Mouse (Mus musculus) hindlimb bud, embryonic 11.5 days (tissue): Measurements from ENCODE around the gene Gpc6.

Source experiments
- DNase-seq: peaks from one replicate; pipeline ENCODE4 v3.0.0-alpha.2; 2012; ENCODE audit warnings: low read depth, low spot score; ENCODE audit errors: extremely low spot score

Gene Gpc6

DNA sequence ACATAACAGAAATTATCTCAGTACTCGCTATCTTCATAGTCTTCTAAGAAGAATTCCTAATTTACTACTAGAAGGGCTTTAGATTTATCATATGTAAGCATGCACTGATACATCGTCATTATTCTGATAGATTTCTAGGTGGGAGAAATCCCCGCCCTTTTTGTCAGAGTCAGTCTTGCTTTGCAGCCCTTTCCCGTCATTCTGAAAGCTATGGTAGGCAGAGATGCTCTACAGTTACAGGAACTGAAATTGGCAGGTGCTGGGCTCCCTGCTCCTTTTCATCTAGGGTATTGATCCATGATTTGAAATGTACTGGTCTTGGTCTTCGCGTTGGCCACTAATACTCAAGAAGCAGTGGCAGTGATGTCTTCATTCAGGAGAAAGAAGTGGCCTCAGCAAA is 22.3 kb downstream of the Gpc6 start:
- DNase-seq = no peak

DNA sequence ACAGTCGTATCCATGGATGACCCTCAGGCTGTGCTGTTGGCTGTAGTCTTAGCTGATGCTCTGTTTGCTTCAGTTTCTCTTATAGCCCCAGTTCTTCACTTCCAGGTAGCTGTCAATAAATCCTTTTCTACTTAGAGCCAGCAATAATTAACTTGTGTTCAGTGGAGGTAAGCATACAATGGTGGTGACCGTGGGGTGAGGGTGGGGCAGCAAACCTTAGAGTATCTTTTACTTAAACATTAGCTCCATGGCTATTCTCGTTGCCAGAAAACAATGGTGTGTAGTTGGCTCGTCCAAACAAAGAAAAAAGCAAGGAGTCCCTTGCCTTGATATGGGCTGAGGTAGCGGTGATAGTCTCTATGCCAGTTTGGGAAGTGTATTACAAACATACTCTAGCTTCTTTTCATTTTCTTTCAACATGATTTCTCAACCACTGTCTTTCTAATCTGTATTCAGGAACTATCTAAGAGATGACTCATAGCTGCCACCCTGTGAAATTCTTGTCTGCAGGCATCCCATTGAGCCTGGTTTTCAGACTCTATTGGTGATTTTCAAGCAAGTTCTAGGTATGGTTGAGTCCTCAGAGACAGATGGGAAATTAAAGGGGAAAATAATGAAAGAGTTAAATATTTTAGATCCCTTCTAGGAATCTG is 22.9 kb downstream of the Gpc6 start:
- no peak for DNase-seq

DNA sequence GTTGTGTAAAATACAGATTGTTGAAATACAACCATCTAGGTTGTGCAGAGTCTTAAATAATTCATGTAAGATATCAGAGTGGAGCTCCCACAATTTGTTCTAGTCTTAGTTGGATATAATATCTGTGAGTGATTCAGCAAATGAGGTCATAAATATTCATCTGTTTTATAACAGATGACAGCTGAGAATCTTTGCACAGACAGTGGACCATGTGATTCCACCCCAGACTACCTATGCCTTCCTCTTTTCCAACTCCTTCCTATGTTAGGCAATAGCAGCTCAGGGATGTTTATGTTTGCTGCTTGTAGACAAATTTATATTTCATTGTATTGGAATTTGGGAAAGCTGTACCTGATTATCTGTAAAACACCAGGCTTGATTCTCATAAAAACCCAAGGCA is 32.0 kb downstream of the Gpc6 start:
- DNase-seq = no peak

DNA sequence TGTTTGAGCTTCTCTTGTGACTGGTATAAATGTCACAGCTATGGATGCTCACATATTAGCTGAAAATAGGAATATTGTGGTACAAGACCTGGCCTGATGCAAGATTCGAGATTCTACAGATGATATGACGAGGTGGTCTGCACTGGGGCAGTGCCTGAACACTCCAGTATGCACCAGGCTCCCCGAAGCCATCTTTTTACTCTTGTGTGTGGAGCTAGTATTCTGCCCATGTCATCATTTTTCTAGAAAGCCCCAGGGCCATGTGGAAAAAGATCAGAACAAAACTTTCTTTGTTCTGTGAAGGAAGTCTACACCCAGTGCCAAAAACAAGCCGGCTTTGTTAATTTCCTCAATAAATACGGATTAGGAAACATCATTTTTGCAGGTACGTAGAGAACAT is 39.7 kb downstream of the Gpc6 start:
- DNase-seq = no peak

DNA sequence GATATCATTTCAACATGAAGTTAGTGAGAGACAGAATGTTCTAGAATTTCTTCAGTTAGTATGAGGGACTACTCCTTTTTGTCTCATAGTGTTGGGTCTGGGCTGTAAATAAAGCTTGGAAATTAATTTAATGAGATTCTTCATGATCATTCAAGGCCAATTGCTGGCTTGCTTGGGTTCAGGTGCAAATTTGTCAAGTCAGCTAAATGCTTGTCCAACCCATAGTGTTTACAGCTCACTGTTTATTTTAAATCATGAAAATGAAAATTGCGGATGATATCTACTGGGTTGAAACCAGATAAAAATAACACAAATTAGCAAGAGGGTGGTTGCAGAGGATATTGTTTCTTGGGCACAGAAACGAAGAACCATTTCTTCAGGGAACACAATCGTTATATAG is 49.6 kb downstream of the Gpc6 start:
- no peak for DNase-seq

DNA sequence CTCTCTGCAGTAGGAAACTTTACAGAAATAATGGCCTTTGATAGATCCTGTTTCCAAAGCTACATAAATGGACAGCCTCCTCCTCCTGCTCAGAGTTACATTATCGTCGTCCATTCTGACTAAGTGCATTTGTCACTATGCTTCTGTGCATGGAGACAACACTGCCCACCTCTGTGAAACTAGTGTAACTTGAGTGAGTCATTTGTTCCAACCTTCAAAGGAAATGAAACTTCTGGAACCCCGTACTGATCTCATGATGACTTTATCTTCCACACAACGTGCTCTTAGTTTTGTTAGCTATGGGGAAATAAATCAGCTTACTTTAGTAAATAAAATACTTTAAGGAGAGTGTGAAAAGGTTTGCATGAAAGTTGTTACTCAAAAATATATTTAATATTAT is 50.1 kb downstream of the Gpc6 start:
- DNase-seq = no peak

DNA sequence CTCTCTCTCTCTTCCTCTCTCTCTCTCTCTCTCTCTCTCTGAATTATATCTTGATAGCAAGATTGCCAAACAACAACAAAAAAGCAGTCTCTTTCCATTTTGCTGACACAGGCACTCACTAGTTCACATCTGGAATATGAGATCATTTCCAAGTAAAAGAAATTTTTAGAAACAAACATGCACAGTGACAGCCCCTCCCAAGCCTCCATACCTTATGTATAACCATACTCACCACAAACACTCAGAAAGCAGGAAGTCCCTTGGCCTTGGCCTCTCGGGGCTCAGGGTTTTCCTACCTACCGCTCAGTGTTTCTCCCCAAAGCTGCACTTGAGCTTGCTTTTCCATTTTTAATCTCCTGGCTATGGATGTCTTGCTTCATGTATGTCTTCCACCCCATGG is 52.1 kb downstream of the Gpc6 start:
- no peak for DNase-seq

DNA sequence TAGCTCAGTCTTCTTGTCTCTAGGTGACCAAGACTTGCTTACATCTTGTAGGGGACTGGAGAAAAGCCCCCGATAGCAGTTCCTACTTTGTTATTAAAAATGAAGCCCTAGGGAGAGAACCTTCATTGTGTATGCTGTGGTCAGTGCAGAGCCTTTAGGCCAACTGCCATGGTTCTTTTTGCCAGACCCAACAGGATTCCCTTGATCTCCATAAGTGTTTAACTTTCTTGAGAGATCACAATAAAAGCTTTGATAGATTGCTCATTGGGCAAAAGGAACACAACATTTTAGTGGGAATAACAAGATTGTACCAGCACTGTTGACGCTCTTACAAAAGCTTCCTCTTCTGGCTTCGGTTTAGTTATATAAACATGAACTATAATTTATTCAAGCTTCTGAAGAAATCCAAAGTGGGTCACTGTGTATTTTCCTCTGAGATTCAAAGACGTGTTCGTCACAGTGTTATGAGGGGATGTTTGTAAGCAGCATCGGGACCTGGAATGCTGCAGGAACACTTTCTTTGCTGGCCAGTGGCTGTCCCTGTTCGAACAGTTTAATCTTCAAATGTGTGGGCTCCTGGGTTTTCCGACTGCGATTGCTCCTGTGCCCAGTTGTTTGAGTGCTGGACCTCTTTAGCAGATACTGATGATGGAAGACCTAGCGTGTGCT is 54.7 kb downstream of the Gpc6 start:
- no peak for DNase-seq

DNA sequence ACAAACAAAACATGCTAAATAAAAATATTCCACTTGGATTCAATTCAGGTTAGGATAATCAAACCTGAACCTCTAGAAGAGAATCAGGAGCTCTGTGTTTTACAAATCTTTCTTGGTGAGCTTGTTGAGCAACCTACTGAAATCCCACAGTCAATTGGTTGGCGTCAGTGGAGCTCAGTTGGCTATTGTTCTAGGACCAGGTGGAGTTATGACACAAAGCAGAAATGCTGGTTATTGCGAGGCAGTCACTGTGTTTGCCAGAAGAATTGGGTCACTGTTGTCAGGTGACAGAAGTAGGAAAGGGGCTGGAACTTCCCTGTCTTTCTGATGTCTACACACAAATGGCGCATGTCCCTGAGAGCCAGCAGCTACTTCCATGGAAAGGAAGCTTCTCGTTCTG is 56.6 kb downstream of the Gpc6 start:
- no peak for DNase-seq

DNA sequence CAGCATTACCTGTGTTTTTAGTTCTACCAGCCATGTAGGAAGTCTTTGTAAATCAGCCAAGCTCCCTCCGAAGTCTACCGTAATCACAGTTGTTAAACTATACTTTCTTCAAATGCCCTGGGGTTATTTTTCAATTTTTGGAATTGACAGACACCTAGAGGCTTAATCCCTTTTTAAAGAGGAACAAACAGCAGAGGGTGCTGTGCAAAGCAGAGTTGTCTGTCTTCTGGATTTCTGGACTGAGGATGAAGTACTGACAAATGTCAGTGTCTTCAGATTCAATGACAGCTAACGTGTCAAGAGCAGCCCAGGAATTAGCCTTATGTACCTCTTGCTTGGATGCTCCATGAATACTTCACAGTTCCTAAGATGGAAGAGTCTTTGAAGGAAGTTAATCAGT is 62.2 kb downstream of the Gpc6 start:
- DNase-seq = no peak

DNA sequence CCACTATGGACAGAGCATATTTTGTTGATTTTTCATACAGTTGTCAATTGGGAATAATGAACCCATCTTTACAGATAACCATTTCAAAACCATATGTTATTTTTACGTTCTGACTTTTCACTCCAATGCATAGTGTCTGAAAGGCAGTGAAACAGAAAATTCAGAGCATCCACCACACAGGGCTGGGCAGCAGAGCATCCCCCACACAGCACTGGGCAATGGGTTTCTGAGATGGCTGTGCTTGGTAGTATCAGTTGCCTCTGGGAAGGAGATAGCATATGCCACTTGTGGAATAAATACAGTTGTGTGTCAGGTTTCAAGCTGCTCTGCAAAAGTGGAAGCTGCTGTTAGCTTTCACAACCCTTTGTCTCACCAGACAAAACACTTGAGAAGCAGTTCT is 75.3 kb downstream of the Gpc6 start:
- DNase-seq = no peak

DNA sequence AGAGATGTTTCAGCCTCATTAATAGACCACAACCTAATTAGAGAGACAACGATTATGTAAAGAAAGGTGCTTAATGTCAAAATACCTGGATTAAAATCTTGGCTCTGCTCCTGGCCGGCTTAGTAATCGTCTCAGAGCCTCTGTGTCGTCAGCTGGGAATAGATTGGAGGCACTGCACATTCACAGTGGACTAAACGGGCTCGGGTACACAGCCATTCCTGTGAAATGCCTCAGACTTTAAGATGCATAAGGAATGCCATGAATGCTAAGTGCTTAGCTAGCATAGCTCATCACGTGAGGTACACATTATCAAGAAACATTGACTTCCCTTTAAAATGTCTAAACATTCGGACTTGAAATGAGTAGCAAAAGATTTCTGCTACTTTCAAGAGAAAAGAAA is 77.2 kb downstream of the Gpc6 start:
- no peak for DNase-seq

DNA sequence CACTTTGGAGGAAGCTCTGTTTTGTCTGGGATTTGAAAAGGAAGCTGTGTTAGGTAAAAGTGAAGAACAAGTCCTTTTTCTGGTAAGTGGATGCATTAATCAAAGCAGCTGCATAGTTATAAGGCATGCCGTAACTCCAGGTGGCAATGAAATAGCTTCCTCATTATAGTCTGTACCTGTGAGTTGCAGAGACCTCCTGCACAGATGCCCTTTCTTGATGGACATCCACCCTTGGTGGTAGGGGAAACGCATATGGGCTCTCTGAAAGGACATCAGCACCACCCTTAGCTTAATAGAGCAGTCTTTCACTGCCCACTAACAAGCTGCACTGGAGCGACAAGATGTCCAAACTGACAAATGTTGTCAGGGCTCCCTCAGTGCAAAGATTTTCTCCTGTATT is 83.7 kb downstream of the Gpc6 start:
- DNase-seq = peak; percentile 49

DNA sequence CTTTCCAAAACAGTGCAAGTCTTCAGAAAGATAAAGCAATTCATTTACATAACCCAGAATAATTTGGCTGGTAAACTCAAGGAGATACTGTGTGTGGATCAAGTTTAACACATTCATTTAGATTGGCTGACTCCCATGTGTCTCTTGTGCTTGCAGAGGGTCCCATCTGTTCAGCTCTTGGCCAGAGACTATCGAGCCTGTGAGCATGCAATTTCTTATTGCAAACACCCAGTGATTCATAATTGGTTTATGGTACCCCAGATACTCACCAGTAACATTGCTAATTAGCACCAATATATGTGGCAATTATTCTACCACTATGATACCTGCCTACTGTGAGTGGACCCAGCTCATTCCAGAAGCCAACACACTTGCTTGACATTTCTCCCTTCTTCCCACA is 87.9 kb downstream of the Gpc6 start:
- no peak for DNase-seq

DNA sequence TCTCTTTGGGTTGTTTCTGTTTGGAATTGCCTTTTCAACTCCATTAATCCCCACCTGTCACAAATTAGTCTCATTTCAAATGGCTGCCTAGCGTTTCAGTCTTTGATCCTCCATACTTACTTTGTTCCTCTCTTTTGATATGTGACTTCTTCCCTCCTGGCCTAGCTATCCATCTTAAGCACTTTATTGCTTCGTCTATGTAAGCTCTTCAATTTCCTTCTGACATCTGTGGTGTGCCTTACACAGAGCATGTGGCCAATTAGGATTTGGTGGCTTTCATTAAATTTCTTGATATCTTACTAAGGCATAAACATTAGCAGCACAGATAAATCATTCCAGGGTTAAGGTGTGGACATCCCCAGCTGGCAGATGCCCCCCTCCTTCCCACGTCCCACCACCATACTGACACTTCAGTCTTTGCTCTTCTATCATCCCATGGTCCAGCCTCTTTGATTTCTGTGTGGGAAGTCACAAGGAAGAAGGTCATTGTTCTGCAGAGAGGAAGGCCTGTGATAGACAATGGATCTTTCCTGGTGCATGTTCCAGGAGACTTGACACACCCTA is 88.5 kb downstream of the Gpc6 start:
- DNase-seq = no peak

DNA sequence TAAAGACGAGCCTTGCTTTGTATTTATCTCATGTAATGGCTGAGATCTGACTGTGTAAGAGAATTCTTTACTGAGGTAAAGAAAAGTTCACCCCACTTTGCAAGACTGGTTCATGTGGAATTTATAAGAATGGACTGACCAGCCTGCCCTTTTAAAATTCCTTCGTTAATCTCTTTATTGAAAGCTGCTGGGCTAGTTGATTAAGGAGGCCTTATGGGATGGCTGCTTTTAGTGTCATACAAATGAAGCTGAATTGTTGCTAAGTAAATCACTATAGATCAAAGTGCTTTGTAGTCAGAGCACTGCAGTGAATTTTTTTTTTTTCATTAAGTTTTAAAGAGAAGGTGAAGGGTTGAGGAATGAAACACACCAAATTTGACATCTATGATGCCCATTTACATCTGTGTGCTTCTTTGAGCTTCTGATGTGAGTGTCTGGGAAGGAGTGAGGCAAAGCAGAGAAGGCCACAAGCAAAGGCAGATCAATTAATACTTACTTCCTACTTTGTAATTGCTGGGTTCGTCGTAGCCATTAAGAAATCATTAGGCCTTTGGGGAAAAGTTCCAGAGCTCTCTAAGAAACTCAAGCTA is 90.3 kb downstream of the Gpc6 start:
- peak; percentile 57 for DNase-seq

DNA sequence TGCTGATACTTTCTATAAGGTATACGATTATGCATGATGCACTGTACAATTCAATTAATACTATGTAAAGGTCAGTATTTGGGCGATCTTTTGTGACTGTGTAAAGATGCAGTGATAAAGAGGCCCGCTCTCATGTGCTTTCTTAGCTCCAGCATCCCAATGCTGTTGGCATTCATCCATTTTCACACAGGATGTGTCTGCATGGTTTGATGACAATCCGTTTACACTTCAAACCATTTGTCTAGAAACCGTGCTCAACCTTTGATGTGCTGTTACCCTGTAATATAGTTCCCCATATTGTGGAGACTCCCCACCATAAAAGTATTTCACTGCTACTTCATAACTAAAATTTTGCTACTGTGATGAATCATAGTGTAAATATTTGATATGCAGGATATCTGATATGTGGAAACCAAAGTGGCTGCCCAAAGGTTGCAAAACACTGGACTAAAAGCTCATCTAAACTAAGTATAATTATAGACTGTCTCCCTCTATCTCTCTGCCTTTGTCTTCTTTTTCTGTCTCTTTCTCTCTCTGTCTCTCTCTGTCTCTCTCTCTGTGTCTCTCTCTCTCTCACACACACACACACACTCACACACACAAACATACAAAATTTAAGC is 97.2 kb downstream of the Gpc6 start:
- no peak for DNase-seq

DNA sequence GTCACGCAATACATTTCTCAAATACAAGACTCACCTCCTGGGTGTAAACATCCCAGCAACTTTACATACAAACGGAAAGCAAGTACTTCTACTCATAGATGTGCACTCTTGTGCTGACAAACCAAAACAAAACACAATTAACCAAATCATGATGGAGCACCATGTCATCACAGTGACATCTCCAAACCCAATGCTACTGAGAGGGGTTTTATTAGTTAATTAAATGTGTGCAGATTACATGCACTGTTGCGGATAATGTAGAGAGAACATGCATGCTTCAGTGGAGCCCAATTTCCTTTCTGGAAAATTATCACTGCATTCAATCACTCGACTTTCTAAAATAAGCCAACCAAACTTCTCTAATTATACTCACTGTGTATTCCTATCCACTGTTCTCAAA is 109.0 kb downstream of the Gpc6 start:
- no peak for DNase-seq

DNA sequence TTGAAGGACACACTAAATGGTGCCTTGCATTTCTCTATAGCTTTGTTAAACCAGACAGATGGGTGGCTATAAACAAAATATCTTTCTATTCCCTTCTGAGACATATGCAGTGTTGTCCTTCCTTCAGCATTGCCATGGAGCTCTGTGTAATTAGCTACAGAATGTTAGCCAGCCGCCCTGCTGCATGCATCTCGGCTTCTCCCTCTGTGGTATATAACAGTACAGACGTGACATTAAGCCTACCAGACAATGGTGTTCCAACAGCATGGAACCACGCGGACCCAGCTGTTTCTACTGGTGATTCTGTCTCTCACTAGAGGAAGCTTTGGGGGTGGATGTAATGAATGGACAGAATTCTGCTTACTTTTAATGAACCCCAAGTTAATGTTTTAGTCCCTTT is 115.9 kb downstream of the Gpc6 start:
- DNase-seq = no peak

DNA sequence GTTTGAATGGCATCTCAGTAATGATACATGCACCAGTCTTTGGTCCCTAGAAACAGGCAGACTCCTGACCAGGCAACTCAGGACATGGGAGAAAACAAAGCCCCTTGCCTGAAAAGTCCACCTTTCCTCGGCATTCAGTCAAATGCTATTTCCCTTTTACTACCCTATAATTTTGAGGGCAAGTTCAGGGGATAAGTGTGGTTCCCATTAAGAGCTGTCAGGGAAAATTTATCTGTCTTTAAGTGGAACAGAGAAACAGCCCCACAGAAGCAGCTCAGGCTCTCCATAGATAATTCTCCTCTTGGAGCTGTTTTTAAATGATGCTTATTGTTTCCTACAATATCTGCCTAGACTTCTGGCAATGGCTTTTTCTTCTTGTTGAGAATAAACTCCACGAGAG is 123.8 kb downstream of the Gpc6 start:
- peak; percentile 60 for DNase-seq

DNA sequence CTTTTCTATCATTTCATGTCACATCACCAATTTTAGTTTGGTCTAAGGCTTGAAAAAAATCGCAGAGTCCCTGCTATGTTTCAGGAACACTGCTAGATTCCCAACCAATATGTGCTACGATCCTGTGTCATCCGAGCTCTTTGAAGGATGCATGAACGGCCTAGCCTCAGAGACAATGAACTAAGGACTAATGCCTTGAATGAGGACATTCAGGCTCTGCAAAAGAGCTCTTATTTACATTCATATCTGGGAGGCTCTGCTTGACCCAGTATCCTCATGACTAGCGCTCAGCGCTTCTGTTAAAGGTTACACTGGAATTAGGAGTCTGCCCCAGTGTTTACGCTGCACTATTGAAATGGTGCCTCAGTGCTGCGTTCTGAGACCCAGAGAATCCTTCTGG is 125.8 kb downstream of the Gpc6 start:
- DNase-seq = no peak

DNA sequence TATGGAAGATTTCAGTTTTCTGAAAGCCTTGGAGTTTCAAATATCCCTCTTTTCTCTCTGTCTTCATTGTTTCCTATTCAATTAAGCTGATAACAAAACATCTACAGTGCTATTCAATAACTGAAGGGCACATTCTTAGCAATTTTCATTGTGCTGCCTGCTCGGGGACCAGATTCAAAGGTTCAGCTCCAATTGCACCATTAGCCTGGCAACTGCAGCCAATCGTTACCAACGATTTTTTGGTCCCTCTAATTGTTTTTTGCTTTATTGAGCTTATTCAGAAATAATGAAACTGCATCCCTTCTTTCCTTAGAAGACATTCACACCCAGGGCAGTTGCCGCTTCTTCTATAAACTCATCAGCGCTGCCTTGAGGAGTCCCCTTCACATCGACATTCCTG is 128.2 kb downstream of the Gpc6 start:
- DNase-seq = no peak
